Comparison of ENCODE assay signal across 10 mouse cellular contexts in the genomic region with DNA sequence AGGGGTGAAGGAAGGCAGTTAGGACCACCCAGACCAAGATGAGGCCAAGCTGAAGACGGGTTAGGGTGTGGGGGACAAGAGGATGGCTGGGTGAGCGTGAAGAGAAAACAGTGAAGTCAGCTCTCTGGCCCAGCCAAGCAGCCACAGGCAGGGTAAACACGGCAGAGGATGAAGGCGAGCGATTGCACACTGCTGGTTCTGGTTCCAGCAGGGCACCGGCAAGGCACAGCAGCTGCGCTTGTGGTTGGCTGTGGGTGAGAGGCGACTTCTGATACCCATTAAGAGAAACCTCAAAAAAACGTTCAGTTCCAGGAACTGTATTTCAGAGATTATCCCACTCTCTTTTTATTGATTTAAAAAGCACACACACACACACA. TPM values are rescaled to one million over a fixed set of nuclear protein-coding genes. Genes with fewer than 3 reads are reported as not detected.
DNase-seq lines count a peak whose midpoint lies in the region; ATAC-seq lines count a peak whose summit lies in the region.
"Had no signal": no experiment of that assay in that cellular context is flagged by ENCODE, and none has a peak within 500 bp of the region (broad histone marks: within the 10 kb centered on the region; RNA-seq: fewer than 3 reads in every experiment).

No protein-coding gene starts in this region.

- peak; percentile 45 for ATAC-seq in embryonic facial prominence, embryonic 14.5 days (ENCODE audit: low read depth)
- peak; percentile 90 for ATAC-seq in megakaryocyte progenitor cell, adult 5-6 weeks (replicated peaks; ENCODE audit: poor library complexity)
- ATAC-seq: hindbrain, embryonic 16.5 days had no signal

- no peak overlapping the region for H3K4me3 ChIP-seq in embryonic facial prominence, embryonic 14.5 days (ENCODE audit: low read depth, low read length)

- WGBS in embryonic facial prominence, embryonic 14.5 days, result 30% methylated on average over 9 of the region's 9 CpGs

- H3K27ac ChIP-seq in embryonic facial prominence, embryonic 14.5 days (replicated peaks; ENCODE audit: low read depth, low read length), result peak overlapping the region; percentile 21; the same call in 1 of the 2 replicates

- no peak overlapping the region for H3K9ac ChIP-seq in embryonic facial prominence, embryonic 14.5 days (ENCODE audit: low read depth, low read length)

- no peaks in the 10 kb centered on the region for H3K36me3 ChIP-seq in embryonic facial prominence, embryonic 14.5 days (ENCODE audit: control insufficient read depth, insufficient read depth, low read length)

- no peaks in the 10 kb centered on the region for H3K27me3 ChIP-seq in embryonic facial prominence, embryonic 14.5 days (replicated peaks; ENCODE audit: control insufficient read depth, insufficient read depth, low read length)

- peaks cover 14% of the 10 kb centered on the region for H3K4me1 ChIP-seq in embryonic facial prominence, embryonic 14.5 days (ENCODE audit: control insufficient read depth, insufficient read depth, low read length)

- H3K9me3 ChIP-seq in embryonic facial prominence, embryonic 14.5 days (ENCODE audit: control insufficient read depth, low read length), result no peaks in the 10 kb centered on the region

- H3K4me2 ChIP-seq in embryonic facial prominence, embryonic 14.5 days (ENCODE audit: low read depth, low read length), result no peak overlapping the region

- peak; percentile 24 for DNase-seq in right cerebral cortex, adult 18-20 months
- DNase-seq in right cerebral cortex, postnatal 10 days (ENCODE audit: low spot score in 2 of 2), result no peak
- peak; percentile 83 for DNase-seq in embryonic facial prominence, embryonic 14.5 days (ENCODE audit: low spot score)
- peak; percentile 72 for DNase-seq in thymus, postnatal 25 days
- DNase-seq in kidney, postnatal 36 days, result no peak
- no peak for DNase-seq in embryo, embryonic 10.5 days (ENCODE audit: low spot score)
- no peak for DNase-seq in left cerebral cortex, adult 11 months (ENCODE audit: low spot score)

RNA-seq across cellular contexts. Expression of gene Zdhhc19, which starts 24.3 kb away (rescaled TPM):
- not detected in 2 replicates for polyA plus RNA-seq in embryonic facial prominence, embryonic 14.5 days (2014; fragmentation: Nextera tagmentation; extraction: Ambion mirVana)
- not detected in 2 replicates for total RNA-seq in megakaryocyte progenitor cell, adult 5-6 weeks (2015)
- not detected in 2 replicates for total RNA-seq in megakaryocyte progenitor cell, adult 5-6 weeks (2017)
- polyA plus RNA-seq: hindbrain, embryonic 16.5 days; neural tube, embryonic 11.5 days had no signal

RNA-seq across cellular contexts. Expression of gene Slc51a, which starts 32.7 kb away (rescaled TPM):
- 0.29 TPM in 2 replicates for polyA plus RNA-seq in embryonic facial prominence, embryonic 14.5 days (2014; fragmentation: Nextera tagmentation; extraction: Ambion mirVana)
- not detected in 2 replicates for total RNA-seq in megakaryocyte progenitor cell, adult 5-6 weeks (2015)
- 0.04 and 0.17 TPM in 2 replicates for total RNA-seq in megakaryocyte progenitor cell, adult 5-6 weeks (2017)
- polyA plus RNA-seq: hindbrain, embryonic 16.5 days had no signal

Comparison
In these comparisons a context has a peak if more than half of its experiments do, and no peak if none do; other contexts are left out.
1. DNase-seq: peak in right cerebral cortex, adult 18-20 months (single experiment), embryonic facial prominence, embryonic 14.5 days (single experiment) and thymus, postnatal 25 days (single experiment); none in right cerebral cortex, postnatal 10 days (0 of 2), kidney, postnatal 36 days (0 of 2), embryo, embryonic 10.5 days (single experiment) and left cerebral cortex, adult 11 months (single experiment).